Mouse (Mus musculus) brown adipose tissue, adult 24 weeks (tissue): ENCODE data around the gene Plin5. TPM values are rescaled to one million over a fixed set of nuclear protein-coding genes. Genes with fewer than 3 reads are reported as not detected.
"Not testable (repeated sequence)": the region's sequence is repeated elsewhere in the genome, so short reads cannot be mapped to it uniquely, and the experiment has no call there.

ENCODE experiments used
- H3K27ac ChIP-seq: fragments of 200-500 bp; replicated peaks from 2 replicates; pipeline ENCODE4 v1.5.1; 2012; ENCODE audit warnings: low read depth, mild to moderate bottlenecking, low read length
- H3K4me1 ChIP-seq: fragments of 200-500 bp; 2 replicates; pipeline ENCODE4 v1.6.1; 2012; ENCODE audit warnings: low read length, mixed read lengths; ENCODE audit not compliant: control insufficient read depth, insufficient read depth, insufficient read length
- H3K4me3 ChIP-seq: fragments of 200-500 bp; 2 replicates; pipeline ENCODE4 v1.5.1; 2012; ENCODE audit warnings: low read depth, mild to moderate bottlenecking, low read length, moderate library complexity; ENCODE audit not compliant: insufficient read depth
- polyA plus RNA-seq: library from polyadenylated mRNA; stranded (reverse); fragments of >200 nt; gene quantifications from 2 replicates; pipeline ENCODE4 v1.2.4, GENCODE M21; 2012; ENCODE audit not compliant: missing spikeins, insufficient read depth, insufficient read length

Gene Plin5
- polyA plus RNA-seq, 1 experiment = 171 TPM

- H3K27ac ChIP-seq = peak overlapping the region; percentile 98
- H3K4me1 ChIP-seq, H3K4me3 ChIP-seq: not testable (repeated sequence)
These were observed 11.0 kb downstream of the Plin5 start for GRCm38 (mm10) chr17:56106436-56106835.

GRCm38 (mm10) chr17:56104821-56105220 is 12.6 kb downstream of the Plin5 start:
- H3K4me1 ChIP-seq, H3K4me3 ChIP-seq, H3K27ac ChIP-seq: not testable (repeated sequence)

DNA sequence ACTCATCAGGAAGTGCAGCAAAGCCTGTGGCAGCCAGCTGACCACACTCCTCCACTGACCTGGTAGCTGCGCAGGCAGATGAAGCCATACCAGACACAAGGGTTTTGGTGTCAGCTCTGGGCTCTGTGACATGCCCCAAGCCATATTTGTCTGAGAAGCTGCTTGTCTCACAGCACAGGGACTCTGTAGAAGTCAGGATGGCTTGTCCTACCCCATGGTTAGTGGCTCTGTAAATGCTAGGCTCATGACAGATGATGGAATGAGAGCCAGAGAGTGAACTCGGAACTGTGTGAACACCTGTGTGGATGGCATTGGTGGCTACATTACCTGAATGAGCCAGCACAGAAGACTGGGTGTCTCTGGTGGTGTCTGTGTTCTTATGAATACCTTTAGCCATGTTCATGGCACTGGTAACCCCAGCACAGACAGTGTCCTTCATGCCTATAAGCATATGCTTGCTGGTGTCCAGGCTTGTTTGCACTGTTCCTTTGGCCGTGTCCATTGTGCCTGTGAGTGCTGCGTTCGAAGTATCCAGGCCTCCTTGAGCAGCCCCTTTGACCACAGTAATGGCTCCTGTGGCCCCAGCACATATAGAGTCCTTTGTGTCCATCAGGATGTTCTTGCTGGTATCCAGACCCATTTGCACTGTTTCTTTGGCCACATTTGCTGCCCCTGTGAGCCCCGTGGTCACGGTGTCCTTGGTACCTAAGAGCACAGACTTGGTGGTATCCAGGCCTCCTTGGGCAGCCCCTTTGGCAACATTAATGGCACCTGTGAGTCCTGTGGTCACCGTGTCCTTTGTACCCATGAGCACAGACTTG is 13.7 kb downstream of the Plin5 start:
- Histone ChIP-seq H3K4me3 (no peak overlapping the region), H3K4me1 (no peaks in the 10 kb centered on the region), H3K27ac (peak overlapping the region; percentile 15; the same call in 1 of the 2 replicates)

GRCm38 (mm10) chr17:56102927-56103326 is 14.5 kb downstream of the Plin5 start:
- Histone ChIP-seq H3K4me3 (no peak overlapping the region), H3K4me1 (no peaks in the 10 kb centered on the region), H3K27ac (no peak overlapping the region)

DNA sequence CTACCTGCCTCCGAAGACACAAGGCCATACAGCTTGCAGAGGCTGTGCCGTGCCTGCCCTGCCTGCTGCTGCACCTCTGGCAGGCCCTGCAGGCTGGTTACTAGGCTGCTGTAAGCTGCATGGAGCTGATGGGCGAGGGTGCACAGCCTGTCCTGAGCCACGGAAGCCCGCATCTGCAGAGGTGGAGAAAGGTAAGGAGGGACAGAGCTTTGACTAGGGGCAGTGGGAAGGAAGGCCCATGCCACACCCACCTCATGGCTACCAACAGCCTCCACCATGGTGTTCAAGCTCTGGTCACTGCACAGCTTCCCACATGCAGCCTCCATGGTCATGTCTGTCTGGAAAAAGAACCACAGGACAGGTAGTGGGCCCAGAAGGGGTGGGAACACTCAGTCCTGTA is 15.2 kb downstream of the Plin5 start:
- H3K4me1 ChIP-seq = no peaks in the 10 kb centered on the region
- no peak overlapping the region for H3K27ac ChIP-seq
- H3K4me3 ChIP-seq = no peak overlapping the region

DNA sequence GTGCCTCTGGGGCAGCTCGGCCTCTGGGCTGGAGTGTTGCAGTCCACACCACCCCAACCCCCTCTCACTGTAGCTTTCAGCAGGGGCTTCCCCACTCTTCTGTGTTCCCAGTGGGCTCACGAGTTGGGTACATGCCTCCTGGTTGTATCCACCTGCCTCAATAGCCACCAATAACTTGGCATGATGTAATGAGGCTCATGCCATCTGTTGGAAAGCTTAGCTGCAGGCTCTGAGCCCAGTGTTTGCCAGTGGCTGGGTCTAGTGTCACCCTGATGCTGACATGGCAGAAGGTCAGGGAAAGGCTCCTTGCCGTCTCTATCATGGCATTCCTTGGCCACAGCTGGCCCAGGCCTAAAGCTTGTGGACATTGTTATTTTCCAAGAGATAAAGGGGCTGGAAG is 16.6 kb downstream of the Plin5 start:
- Histone ChIP-seq H3K27ac (no peak overlapping the region), H3K4me1 (no peaks in the 10 kb centered on the region), H3K4me3 (no peak overlapping the region)

DNA sequence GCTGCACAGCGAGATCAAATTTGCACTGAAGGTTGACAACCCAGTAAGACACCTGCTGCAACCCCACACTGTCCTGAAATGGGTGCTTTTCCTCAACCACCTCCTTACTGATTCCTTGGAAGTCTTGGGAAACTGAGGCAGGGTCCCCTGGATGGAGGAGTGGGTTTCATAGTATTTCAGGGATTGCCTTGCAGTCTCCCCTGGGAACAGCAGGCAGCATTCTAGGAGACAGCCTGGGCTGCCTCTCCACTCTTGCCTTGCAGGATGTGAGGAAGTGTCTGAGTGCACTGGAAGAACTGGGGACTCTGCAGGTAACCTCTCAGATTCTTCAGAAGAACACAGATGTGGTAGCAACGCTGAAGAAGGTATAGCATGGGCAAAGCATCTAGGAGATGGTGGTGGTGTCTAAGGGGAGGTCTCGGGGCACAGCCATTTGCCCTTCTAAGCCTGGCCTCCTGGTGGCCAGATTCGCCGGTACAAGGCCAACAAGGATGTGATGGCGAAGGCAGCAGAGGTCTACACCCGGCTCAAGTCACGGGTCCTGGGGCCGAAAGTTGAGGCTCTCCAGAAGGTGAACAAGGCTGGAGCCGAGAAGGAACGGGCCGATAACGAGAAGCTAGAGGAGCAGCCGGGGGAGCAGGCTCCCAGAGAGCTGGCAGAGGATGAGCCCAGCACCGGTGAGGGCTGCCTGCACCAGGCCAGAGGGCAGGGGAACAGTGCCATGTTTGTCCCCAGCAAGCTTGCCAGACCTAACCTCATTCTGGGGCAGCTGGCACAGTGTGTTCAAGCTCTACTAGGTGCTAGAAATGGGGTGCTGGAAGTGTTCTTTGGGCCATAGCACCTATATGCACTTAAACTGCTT is 18.5 kb downstream of the Plin5 start:
- no peak overlapping the region for H3K4me3 ChIP-seq
- no peaks in the 10 kb centered on the region for H3K4me1 ChIP-seq
- H3K27ac ChIP-seq = no peak overlapping the region

DNA sequence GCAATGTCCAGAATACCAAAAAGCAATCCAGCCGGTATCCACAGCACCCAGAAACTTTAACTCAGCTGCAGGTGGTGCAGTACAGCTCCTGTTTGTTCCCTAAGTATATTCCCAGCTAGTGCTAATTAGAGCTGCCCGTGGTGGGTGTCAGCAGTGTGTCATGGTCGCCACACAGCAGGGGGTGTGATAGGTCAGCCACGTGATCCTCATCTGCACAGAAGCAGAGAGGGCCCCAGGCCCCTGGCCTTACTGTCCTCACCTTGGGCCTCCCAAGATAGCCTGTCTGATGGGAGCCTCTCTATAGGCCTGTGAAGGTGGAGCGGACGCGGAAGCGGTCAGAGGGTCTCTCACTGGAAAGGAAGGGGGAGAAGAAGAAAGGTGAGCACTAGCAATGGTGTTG is 19.2 kb downstream of the Plin5 start:
- Histone ChIP-seq H3K4me3 (no peak overlapping the region), H3K4me1 (no peaks in the 10 kb centered on the region), H3K27ac (no peak overlapping the region)

- H3K27ac ChIP-seq = no peak overlapping the region
- no peaks in the 10 kb centered on the region for H3K4me1 ChIP-seq
- H3K4me3 ChIP-seq = no peak overlapping the region
These were observed 20.5 kb downstream of the Plin5 start for GRCm38 (mm10) chr17:56096883-56097282.

DNA sequence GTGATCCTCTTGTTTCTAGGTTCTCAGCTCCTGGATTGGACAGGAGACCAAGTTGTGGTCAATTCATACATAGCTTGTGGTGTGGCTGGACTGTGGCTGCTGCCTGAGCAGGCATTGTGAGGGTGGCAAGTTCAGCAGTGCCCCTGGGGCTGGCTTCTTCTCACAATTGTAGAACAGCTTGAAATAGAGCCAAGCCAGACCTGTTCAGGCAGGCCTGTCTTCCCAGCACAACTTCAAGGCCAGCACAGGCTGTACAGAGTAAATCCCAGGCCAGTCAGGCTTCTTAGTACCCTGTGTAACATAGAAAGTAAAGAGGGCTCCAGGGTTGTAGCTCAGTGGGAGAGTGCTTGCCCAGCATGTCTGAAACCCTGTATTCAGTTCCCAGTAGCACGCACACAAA is 24.6 kb downstream of the Plin5 start:
- Histone ChIP-seq H3K4me3 (no peak overlapping the region), H3K27ac (no peak overlapping the region), H3K4me1 (no peaks in the 10 kb centered on the region)

DNA sequence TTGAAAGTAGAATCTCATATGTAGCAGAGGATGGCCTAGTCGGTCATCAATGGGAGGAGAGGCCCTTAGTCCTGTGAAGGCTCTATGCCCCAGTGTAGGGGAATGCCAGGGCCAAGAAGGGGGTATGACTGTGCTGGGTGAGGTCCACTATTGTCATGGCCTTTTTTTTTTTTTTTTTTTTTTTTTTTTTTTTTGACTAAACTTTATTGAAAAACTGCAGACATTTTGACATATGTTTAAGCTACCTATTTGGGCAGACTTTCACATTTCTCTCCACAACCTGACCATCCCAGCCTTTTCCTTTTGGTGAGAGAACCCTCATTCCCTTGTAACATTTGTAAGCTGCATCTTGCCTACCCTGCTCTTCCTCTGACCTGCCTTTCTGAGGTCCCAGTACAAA is 25.1 kb downstream of the Plin5 start:
- Histone ChIP-seq H3K4me1 (no peaks in the 10 kb centered on the region), H3K4me3 (no peak overlapping the region), H3K27ac (no peak overlapping the region)

- H3K4me1 ChIP-seq = peaks cover 7% of the 10 kb centered on the region; the same call in 1 of the 2 replicates
- H3K27ac ChIP-seq = no peak overlapping the region
- peak overlapping the region; percentile 71 for H3K4me3 ChIP-seq
These were observed 36.4 kb downstream of the Plin5 start for GRCm38 (mm10) chr17:56080781-56081585.

DNA sequence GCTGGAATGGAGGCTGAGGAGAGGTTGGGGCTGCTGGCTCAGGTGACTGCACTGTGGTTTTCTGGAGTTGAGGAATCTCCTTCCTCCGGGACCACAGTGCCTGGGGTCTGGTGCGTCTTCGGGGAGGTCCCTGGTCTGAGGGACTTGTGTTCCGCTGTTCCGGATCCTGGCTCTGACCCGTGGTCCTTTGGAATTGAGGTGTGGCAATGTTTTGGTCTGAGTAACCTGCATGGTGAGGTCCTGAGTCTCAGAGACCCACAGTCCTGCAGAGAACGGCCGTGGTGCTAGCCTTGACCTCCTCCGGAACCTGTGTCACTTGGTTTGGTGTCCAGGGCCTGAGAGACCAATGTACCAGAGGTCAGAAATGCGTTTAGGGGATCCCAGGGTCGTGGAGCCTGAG is 37.5 kb downstream of the Plin5 start:
- Histone ChIP-seq H3K4me3 (peak overlapping the region; percentile 71), H3K4me1 (peaks cover 7% of the 10 kb centered on the region; the same call in 1 of the 2 replicates), H3K27ac (no peak overlapping the region)

GRCm38 (mm10) chr17:56078880-56079795 is 38.3 kb downstream of the Plin5 start, which contains the start of gene Hdgfl2:
TSS of gene Hdgfl2 (plus strand) at chr17:56079634.
- peaks cover 7% of the 10 kb centered on the region for H3K4me1 ChIP-seq
- H3K27ac ChIP-seq = 0 out of 2 replicates have a peak within 1 kb of the TSS, but pooled peaks have one; percentile 8
- peak within 1 kb of the TSS; percentile 71 for H3K4me3 ChIP-seq
